Mouse (Mus musculus) kidney, embryonic 16.5 days (tissue): ENCODE data around the gene Tmcc1. TPM values are rescaled to one million over a fixed set of nuclear protein-coding genes. Genes with fewer than 3 reads are reported as not detected.

Source experiments
- ATAC-seq: fragments of 200-750 bp; cut with Nextera tagmentation; 2 replicates; pipeline ENCODE4 v1.8.0; 2017; ENCODE audit warnings: moderate TSS enrichment; ENCODE audit not compliant: low FRiP score, low TSS enrichment
- H3K27ac ChIP-seq: fragments of 300-500 bp; sonication (generic); 2 replicates; pipeline ENCODE4 v1.5.1; 2014; ENCODE audit warnings: low read length
- H3K27me3 ChIP-seq: fragments of 300-500 bp; sonication (generic); 2 replicates; pipeline ENCODE4 v1.6.1; 2014; ENCODE audit warnings: low read length, control low read depth, mixed read lengths; ENCODE audit not compliant: insufficient read depth
- H3K36me3 ChIP-seq: fragments of 300-500 bp; sonication (generic); 2 replicates; pipeline ENCODE4 v1.6.1; 2014; ENCODE audit warnings: low read length, control low read depth, mixed read lengths; ENCODE audit not compliant: insufficient read depth
- H3K4me1 ChIP-seq: fragments of 300-500 bp; sonication (generic); 2 replicates; pipeline ENCODE4 v1.6.1; 2014; ENCODE audit warnings: low read length, control low read depth, mixed read lengths; ENCODE audit not compliant: insufficient read depth
- H3K4me2 ChIP-seq: fragments of 300-500 bp; sonication (generic); replicated peaks from 2 replicates; pipeline ENCODE4 v1.6.1; 2014; ENCODE audit warnings: low read depth, low read length
- H3K4me3 ChIP-seq: fragments of 300-500 bp; sonication (generic); 2 replicates; pipeline ENCODE4 v1.5.1; 2014; ENCODE audit warnings: mild to moderate bottlenecking, low read length
- H3K9ac ChIP-seq: fragments of 300-500 bp; sonication (generic); replicated peaks from 2 replicates; pipeline ENCODE4 v1.6.1; 2014; ENCODE audit warnings: low read length
- H3K9me3 ChIP-seq: fragments of 300-500 bp; sonication (generic); 2 replicates; pipeline ENCODE4 v1.6.1; 2016; ENCODE audit warnings: low read length, control low read depth
- WGBS: fragments of 180-500 bp; shearing (Covaris S2); extraction: QIAGEN DNeasy Blood & Tissue Kit; methylation state at CpG from one replicate; pipeline ENCODE4 v1.1.7; 2014; 5-methylcytosine and 5-hydroxymethylcytosine counted together
- polyA plus RNA-seq: library from polyadenylated mRNA; unstranded; fragments of >200 nt; fragmentation: Nextera tagmentation; extraction: Ambion mirVana; gene quantifications from 2 replicates; pipeline ENCODE4 v1.2.1, GENCODE M21; 2015

Tmcc1 gene
- polyA plus RNA-seq, 1 experiment from 2014 or later: 10.6 TPM

DNA sequence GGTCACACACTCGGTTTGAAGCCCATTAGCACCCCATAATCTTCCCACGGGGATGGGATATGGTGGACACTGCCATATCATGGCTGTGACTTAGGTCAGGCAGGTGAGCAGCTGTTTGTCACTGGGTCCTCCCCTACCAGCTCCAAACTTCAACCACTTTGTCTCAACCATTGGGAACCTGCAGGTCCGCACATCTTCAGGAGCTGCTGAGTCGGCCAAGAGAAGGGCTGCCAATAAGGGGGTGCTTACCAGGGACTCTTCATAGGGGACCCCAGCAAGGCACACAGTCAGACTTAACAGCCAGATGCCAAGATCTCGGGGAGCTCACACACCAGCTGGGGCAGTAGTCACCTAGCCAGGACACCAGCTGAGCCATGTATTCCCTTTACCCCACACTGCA lies 192.4 kb downstream of the Tmcc1 start:
- Histone ChIP-seq H3K9me3 (no peaks in the 10 kb centered on the region), H3K4me2 (no peak overlapping the region), H3K27me3 (no peaks in the 10 kb centered on the region), H3K4me3 (no peak overlapping the region), H3K9ac (no peak overlapping the region), H3K4me1 (peaks cover 38% of the 10 kb centered on the region), H3K36me3 (no peaks in the 10 kb centered on the region), H3K27ac (no peak overlapping the region)
- no peak for ATAC-seq
- WGBS: 85% methylated on average over 5 of the region's 5 CpGs

DNA sequence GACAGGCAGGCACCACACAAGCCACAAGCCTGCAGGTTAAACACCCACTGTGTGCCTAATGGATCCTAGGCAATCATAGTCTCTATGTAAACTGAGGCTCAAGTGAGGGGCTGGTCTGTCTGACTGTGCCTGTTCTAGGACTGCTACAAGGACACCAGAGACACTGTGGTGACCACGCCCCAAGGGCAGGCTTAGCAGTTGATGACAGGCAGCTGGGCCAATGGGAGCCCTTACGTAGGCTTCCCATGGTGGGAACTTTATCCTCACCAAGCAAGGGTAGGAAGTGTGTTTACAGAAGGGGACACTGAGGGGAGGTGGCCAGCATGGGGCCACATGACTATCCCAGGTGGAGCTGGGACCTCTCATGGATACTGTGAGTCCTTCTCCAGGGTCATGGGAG lies 194.1 kb downstream of the Tmcc1 start:
- Histone ChIP-seq H3K9me3 (no peaks in the 10 kb centered on the region), H3K4me1 (peaks cover 30% of the 10 kb centered on the region), H3K27me3 (no peaks in the 10 kb centered on the region), H3K4me3 (no peak overlapping the region), H3K27ac (no peak overlapping the region), H3K9ac (no peak overlapping the region), H3K4me2 (no peak overlapping the region), H3K36me3 (no peaks in the 10 kb centered on the region)
- no peak for ATAC-seq
- WGBS: 93% methylated on average over 2 of the region's 2 CpGs

DNA sequence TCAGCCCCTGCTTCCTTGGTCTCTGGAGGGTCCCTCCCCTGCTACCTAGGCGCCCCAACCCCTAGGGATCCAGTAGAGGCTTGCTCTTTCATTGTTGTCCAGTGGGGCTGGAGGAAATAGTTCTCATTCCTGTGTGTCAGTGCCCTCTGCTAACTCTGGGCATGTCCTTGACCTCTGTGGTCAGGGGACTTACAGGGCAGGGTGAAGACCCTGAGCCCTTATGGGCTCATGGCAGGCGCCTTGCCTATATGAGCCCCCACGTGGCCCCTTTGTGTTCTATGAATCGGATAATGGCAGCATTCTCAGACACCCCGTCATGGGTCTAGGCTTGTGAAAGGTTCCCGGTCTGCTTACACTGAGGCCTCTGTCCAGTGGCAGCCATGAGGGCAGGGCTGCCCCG lies 194.5 kb downstream of the Tmcc1 start:
- Histone ChIP-seq H3K36me3 (no peaks in the 10 kb centered on the region), H3K9ac (no peak overlapping the region), H3K27ac (peak overlapping the region; percentile 97; the same call in 1 of the 2 replicates), H3K27me3 (no peaks in the 10 kb centered on the region), H3K4me1 (peaks cover 34% of the 10 kb centered on the region), H3K9me3 (no peaks in the 10 kb centered on the region), H3K4me2 (no peak overlapping the region), H3K4me3 (no peak overlapping the region)
- no peak for ATAC-seq
- 82% methylated on average over 7 of the region's 7 CpGs for whole genome bisulfite sequencing

DNA sequence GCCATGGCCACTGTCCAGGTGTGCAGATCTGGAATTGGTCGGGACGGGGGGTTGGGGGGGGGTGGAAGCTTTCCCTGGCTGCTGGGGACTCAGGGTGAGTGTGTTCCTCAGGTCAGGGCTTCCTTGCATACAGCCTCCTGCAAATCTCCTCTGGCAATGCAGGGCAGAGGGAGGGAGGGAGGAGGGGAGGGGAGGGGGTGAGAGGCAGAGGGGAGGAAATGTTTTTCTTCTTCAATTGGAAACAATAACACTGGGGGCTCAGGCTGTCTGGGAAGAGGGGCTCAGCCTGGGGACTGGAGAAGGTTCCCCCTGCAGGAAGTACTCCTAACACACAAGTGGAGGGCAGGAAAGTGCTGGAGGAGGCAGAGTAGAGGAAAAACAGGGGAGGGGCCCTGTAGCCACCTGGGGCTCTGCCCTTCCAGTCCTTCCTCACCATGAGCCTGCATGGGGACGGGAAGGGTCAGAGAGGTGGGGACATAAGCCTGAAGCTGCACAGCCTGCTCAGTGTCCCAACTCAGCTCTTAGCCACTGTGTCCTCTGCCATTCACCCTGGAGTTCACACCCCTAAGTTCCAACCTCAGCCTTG lies 195.5 kb downstream of the Tmcc1 start:
- no peak for ATAC-seq
- Histone ChIP-seq H3K9ac (peak overlapping the region; percentile 19; the same call in 1 of the 2 replicates), H3K27ac (peak overlapping the region; percentile 97), H3K27me3 (0 out of 2 replicates have a peak, but pooled peaks cover 7% of the 10 kb centered on the region), H3K4me1 (peaks cover 44% of the 10 kb centered on the region), H3K4me2 (no peak overlapping the region), H3K9me3 (no peaks in the 10 kb centered on the region), H3K36me3 (no peaks in the 10 kb centered on the region), H3K4me3 (no peak overlapping the region)
- WGBS: 7% methylated on average over 3 of the region's 3 CpGs

DNA sequence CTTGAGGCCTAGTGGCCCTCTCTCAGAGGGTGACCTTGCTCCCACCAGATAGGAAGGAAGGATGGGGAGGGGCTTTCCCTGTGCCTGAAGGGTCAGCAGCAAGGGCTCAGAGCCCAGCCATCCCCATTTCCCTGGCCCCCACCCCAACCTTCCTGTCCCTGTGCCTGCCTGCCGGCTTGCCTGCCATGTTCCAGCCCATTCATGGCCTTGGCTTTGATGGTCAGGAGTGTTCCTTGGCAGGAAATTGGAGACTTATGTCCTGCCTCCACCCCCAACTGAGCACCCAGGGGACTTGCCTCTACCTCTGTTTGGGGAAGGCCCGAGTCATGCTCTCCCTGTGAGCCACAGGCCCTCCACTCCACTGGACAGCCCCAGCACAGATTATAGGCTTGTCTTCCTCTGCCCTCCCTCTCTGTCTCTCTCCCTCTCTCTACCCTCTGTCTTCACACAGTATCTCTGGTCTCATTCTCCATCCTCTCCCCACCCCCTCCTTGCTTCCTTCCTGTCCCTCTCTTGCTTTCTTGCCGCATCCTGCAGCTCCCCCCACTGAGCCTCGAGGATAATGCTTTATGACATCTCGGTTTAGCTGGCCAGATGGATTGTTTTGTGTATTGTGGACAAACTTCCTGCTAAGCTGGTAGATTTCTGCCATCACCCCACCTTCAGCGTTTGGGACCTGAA lies 197.0 kb downstream of the Tmcc1 start:
- H3K4me2 ChIP-seq: peak overlapping the region; percentile 73; the same call in 1 of the 2 replicates

DNA sequence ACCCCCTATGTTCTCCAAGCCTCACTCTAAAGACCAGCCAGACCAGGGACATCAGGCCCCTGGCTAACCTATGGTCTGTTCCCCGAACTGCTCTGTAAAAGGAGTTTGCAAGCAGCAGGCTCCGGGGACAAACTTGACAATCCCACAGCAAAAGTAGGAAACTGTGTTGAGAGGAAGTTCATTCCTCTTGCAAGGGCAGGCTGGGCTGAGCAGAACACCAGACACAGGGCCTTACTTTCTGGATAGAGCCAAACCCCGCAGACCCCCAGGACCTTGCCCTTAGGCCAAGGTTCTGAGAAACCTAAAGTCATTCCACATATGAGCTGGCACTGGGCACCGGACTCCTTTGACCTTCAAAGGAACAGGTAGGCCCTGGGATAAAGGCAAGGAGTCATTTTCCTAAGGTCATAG lies 197.8 kb downstream of the Tmcc1 start:
- Histone ChIP-seq H3K4me2 (peak overlapping the region; percentile 73), H3K36me3 (no peaks in the 10 kb centered on the region), H3K27me3 (0 out of 2 replicates have a peak, but pooled peaks cover 10% of the 10 kb centered on the region), H3K27ac (peak overlapping the region; percentile 97), H3K9me3 (no peaks in the 10 kb centered on the region), H3K9ac (peak overlapping the region; percentile 53), H3K4me3 (peak overlapping the region; percentile 59), H3K4me1 (peaks cover 63% of the 10 kb centered on the region)
- no peak for ATAC-seq
- WGBS: 50% methylated on average over 4 of the region's 4 CpGs

More for the DNA sequence above, 197.0 kb downstream of the Tmcc1 start:
- peak overlapping the region; percentile 97 for H3K27ac ChIP-seq
- H3K4me1 ChIP-seq: peaks cover 57% of the 10 kb centered on the region
- H3K9me3 ChIP-seq: no peaks in the 10 kb centered on the region
- peak overlapping the region; percentile 53; the same call in 1 of the 2 replicates for H3K9ac ChIP-seq
- peak; percentile 17 for ATAC-seq
- H3K27me3 ChIP-seq: 0 out of 2 replicates have a peak, but pooled peaks cover 10% of the 10 kb centered on the region
- no peak overlapping the region; the same call in 1 of the 2 replicates for H3K4me3 ChIP-seq
- WGBS: 29% methylated on average over 6 of the region's 6 CpGs
- H3K36me3 ChIP-seq: no peaks in the 10 kb centered on the region

DNA sequence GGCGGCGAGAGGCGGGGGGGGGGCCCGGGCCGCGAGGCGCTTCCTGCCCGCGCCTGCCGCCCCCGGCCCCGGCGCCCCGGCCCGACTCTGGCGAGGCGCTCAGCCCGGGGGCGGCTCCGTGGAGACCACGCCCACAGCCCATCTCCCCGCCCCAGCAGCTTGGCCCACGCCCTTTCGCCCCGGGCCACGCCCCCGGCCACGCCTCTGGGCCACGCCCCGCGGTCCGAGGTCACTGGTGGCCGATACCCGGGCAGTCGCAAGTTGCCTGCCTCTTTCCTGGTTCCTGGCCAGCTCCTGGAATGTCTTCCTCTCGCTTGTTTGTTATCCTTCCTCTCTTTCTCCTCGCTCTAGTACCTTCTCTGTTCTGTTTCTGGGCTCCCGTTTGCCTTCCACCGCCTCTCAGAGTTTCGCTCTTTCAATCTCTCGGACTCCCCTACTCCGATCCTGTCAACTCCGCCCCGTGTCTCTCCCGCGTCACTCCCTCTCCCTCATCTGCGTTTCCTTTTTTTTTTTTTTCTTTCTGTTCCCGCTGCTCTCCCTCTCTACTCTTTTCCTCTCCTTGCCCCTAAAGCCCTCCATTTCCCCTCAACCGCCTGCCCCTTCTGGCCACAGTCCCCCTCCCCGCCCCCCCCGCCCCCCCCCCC lies 198.3 kb downstream of the Tmcc1 start, which contains the start of gene Plxnd1:
Gene Plxnd1 (minus strand): TSS at position 129 of the 644 bp plus-strand sequence.
- WGBS: 0% methylated on average over 41 of the region's 51 CpGs
- Histone ChIP-seq H3K9ac (peak within 1 kb of the TSS; percentile 82), H3K4me1 (peaks cover 65% of the 10 kb centered on the region), H3K4me3 (peak within 1 kb of the TSS; percentile 59), H3K27me3 (0 out of 2 replicates have a peak, but pooled peaks cover 10% of the 10 kb centered on the region), H3K9me3 (no peaks in the 10 kb centered on the region), H3K36me3 (no peaks in the 10 kb centered on the region), H3K4me2 (peak within 1 kb of the TSS; percentile 73), H3K27ac (peak within 1 kb of the TSS; percentile 97)
- ATAC-seq: peak; percentile 72

DNA sequence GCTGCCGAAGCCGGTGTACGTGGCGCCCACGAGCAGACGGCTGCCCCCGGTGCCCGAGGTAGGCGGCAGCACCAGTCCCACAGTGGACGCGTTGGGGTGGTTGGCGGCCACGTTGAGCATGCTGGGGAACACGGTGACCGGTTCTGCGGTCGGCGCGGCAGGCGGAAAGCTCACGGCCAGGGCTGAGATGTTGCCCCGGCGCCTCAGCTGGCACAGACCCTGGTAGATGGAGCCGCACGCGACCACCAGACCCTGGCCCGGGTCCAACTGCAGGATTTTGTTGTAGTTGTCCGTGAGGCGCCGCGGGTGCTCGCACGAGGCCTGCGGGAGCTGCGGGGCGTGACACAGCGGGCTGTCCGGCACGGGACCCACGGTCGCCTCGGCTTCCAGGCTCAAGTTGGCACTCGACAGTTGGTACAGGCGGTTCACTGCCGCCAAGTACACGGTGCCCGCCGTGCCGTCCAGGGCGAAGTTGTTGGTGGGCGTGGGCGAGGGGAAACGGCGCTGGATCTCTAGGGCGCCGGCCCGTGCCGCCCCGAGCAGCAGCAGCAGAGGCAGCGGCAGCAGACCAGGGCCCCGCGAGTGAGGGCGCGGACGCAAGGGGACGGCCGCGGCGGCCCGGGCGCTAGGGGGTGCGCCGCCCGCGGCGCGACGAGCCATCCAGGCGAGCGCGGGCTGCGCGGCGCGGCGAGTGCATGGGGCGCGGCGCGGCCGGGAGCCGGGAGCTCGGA lies 199.0 kb downstream of the Tmcc1 start:
- under 1% methylated on average over 61 of the region's 93 CpGs for WGBS
- no peak for ATAC-seq
- H3K36me3 ChIP-seq: no peaks in the 10 kb centered on the region
- peak overlapping the region; percentile 97 for H3K27ac ChIP-seq
- H3K4me2 ChIP-seq: peak overlapping the region; percentile 73
- H3K27me3 ChIP-seq: 0 out of 2 replicates have a peak, but pooled peaks cover 10% of the 10 kb centered on the region
- H3K4me1 ChIP-seq: peaks cover 70% of the 10 kb centered on the region
- H3K9ac ChIP-seq: peak overlapping the region; percentile 82
- H3K9me3 ChIP-seq: no peaks in the 10 kb centered on the region
- H3K4me3 ChIP-seq: peak overlapping the region; percentile 59

DNA sequence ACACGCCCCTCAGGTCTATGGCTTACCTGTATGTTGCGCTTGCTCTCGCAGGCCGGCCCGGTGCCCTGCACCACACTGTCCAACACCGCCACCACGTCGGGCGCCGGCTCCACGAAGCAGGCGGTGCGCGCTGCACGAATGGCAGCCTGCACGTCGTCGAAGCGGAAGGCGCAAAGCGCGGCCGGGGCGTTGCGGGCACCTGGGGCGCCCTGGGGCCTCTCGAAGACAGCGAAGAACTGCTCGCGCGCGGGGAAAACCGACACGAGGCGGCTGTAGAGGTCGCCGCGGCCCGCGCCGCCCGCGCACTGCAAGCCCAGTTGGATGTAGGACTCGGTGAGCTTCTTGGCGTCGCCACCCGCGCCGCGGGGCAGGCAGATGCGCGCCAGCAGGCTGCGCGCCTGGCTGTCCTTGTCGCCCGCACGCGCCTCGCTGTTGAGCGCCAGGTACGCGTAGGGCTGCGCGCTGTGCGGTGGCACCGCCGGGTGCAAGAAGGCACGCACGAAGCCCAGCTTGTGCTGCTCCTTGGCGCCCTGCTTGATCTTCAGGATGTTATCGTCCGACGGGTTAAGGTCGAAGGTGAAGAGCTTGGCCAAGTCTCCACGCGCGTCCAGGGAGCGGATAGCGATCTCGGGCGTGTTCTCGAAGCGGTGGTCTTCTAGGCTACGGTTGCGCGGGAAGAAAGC lies 199.7 kb downstream of the Tmcc1 start:
- ATAC-seq: no peak
- Histone ChIP-seq H3K9me3 (no peaks in the 10 kb centered on the region), H3K27ac (peak overlapping the region; percentile 97; the same call in 1 of the 2 replicates), H3K4me2 (peak overlapping the region; percentile 73), H3K4me3 (peak overlapping the region; percentile 59), H3K9ac (peak overlapping the region; percentile 82), H3K27me3 (0 out of 2 replicates have a peak, but pooled peaks cover 10% of the 10 kb centered on the region), H3K4me1 (peaks cover 77% of the 10 kb centered on the region), H3K36me3 (no peaks in the 10 kb centered on the region)
- WGBS: under 1% methylated on average over 86 of the region's 86 CpGs
